Mouse (Mus musculus) liver, embryonic 14.5 days (tissue): Measurements from ENCODE around the gene Prcd.

ENCODE experiments used
- CTCF ChIP-seq: IDR thresholded peaks from 2 replicates; pipeline ENCODE4 v1.5.1; 2016; ENCODE audit warnings: antibody characterized with exemption, low read depth, control low read depth
- EP300 ChIP-seq: IDR thresholded peaks from 2 replicates; pipeline ENCODE4 v1.6.1; 2016; ENCODE audit warnings: antibody characterized with exemption, low read depth

GRCm38 (mm10) chr11:116668381-116668825, 15.1 kb downstream of the Prcd start:
- no peak for TF ChIP-seq CTCF
- TF ChIP-seq EP300: no peak
